ENCODE assay signal across 9 mouse cellular contexts in genomic region chr14:14068553-14068952, GRCm38 (mm10). TPM values are rescaled to one million over a fixed set of nuclear protein-coding genes. Genes with fewer than 3 reads are reported as not detected.
DNase-seq lines count a peak whose midpoint lies in the region; ATAC-seq and TF ChIP-seq lines count a peak whose summit lies in the region.
"Had no signal": no experiment of that assay in that cellular context is flagged by ENCODE, and none has a peak within 500 bp of the region (broad histone marks: within the 10 kb centered on the region; RNA-seq: fewer than 3 reads in every experiment).

No protein-coding gene starts in this region.

- no peak overlapping the region for H3K4me2 ChIP-seq in limb, embryonic 14.5 days (replicated peaks; ENCODE audit: low read depth, low read length, severe bottlenecking)
- no peak overlapping the region for H3K4me2 ChIP-seq in embryonic facial prominence, embryonic 13.5 days
- peak overlapping the region; percentile 33 for H3K4me2 ChIP-seq in intestine, embryonic 14.5 days (ENCODE audit: low read length)
- H3K4me2 ChIP-seq in midbrain, embryonic 16.5 days (ENCODE audit: low read length), result no peak overlapping the region

- no peak overlapping the region for H3K9ac ChIP-seq in limb, embryonic 14.5 days (ENCODE audit: low read depth, low read length, severe bottlenecking)
- H3K9ac ChIP-seq in embryonic facial prominence, embryonic 13.5 days, result no peak overlapping the region
- H3K9ac ChIP-seq in intestine, embryonic 14.5 days (ENCODE audit: low read length), result no peak overlapping the region
- no peak overlapping the region for H3K9ac ChIP-seq in midbrain, embryonic 16.5 days (ENCODE audit: low read depth, low read length)

- peak overlapping the region; percentile 33; the same call in 1 of the 2 replicates for H3K27ac ChIP-seq in limb, embryonic 14.5 days (replicated peaks; ENCODE audit: low read depth, low read length)
- H3K27ac ChIP-seq in limb, embryonic 10.5 days, result no peak overlapping the region
- H3K27ac ChIP-seq in embryonic facial prominence, embryonic 13.5 days, result peak overlapping the region; percentile 82; the same call in 1 of the 2 replicates
- H3K27ac ChIP-seq in intestine, embryonic 14.5 days (ENCODE audit: low read depth), result peak overlapping the region; percentile 74
- H3K27ac ChIP-seq in midbrain, embryonic 16.5 days (ENCODE audit: low read length), result peak overlapping the region; percentile 63; the same call in 1 of the 2 replicates

- ATAC-seq in limb, embryonic 14.5 days (ENCODE audit: low FRiP score, low read depth), result no peak
- ATAC-seq in embryonic facial prominence, embryonic 13.5 days (ENCODE audit: insufficient number of reproducible peaks, insufficient read depth, low FRiP score, low TSS enrichment, low read depth), result no peak
- no peak for ATAC-seq in intestine, embryonic 14.5 days (replicated peaks; ENCODE audit: low FRiP score, low TSS enrichment, low read depth)
- ATAC-seq in midbrain, embryonic 16.5 days, result no peak

- H3K4me1 ChIP-seq in limb, embryonic 14.5 days (ENCODE audit: control insufficient read depth, insufficient read depth, low read length), result peaks cover 22% of the 10 kb centered on the region
- peaks cover 39% of the 10 kb centered on the region for H3K4me1 ChIP-seq in limb, embryonic 10.5 days
- H3K4me1 ChIP-seq in embryonic facial prominence, embryonic 13.5 days, result peaks cover 41% of the 10 kb centered on the region
- H3K4me1 ChIP-seq in intestine, embryonic 14.5 days (replicated peaks; ENCODE audit: control insufficient read depth, insufficient read depth, low read length), result peaks cover 12% of the 10 kb centered on the region; the same call in 1 of the 2 replicates
- peaks cover 35% of the 10 kb centered on the region for H3K4me1 ChIP-seq in midbrain, embryonic 16.5 days (ENCODE audit: control insufficient read depth, insufficient read depth, low read length)

- TF ChIP-seq POLR2A in limb, embryonic 14.5 days (IDR thresholded peaks at IDR 0.05; ENCODE audit: borderline replicate concordance, extremely low read depth, insufficient read depth, insufficient read length), result no peak

- no peaks in the 10 kb centered on the region for H3K27me3 ChIP-seq in limb, embryonic 14.5 days (ENCODE audit: control insufficient read depth, insufficient read depth, low read length)
- H3K27me3 ChIP-seq in limb, embryonic 10.5 days (ENCODE audit: low read depth, poor library complexity, severe bottlenecking), result no peaks in the 10 kb centered on the region
- no peaks in the 10 kb centered on the region for H3K27me3 ChIP-seq in embryonic facial prominence, embryonic 13.5 days
- no peaks in the 10 kb centered on the region for H3K27me3 ChIP-seq in intestine, embryonic 14.5 days (replicated peaks; ENCODE audit: control insufficient read depth, insufficient read depth, low read length)
- no peaks in the 10 kb centered on the region for H3K27me3 ChIP-seq in midbrain, embryonic 16.5 days (ENCODE audit: control insufficient read depth, insufficient read depth, low read depth, low read length)

- 56% methylated on average over 3 of the region's 3 CpGs for WGBS in limb, embryonic 14.5 days
- 65% methylated on average over 3 of the region's 3 CpGs for WGBS in limb, embryonic 10.5 days
- WGBS in embryonic facial prominence, embryonic 13.5 days, result 35% methylated on average over 3 of the region's 3 CpGs
- 43% methylated on average over 3 of the region's 3 CpGs for WGBS in intestine, embryonic 14.5 days
- WGBS in midbrain, embryonic 16.5 days, result 20% methylated on average over 3 of the region's 3 CpGs

- H3K36me3 ChIP-seq in limb, embryonic 14.5 days (ENCODE audit: control insufficient read depth, insufficient read depth, low read length), result no peaks in the 10 kb centered on the region; the same call in 1 of the 2 replicates
- no peaks in the 10 kb centered on the region; the same call in 1 of the 2 replicates for H3K36me3 ChIP-seq in limb, embryonic 10.5 days
- H3K36me3 ChIP-seq in embryonic facial prominence, embryonic 13.5 days, result no peaks in the 10 kb centered on the region; the same call in 1 of the 2 replicates
- H3K36me3 ChIP-seq in intestine, embryonic 14.5 days (ENCODE audit: control insufficient read depth, insufficient read depth, low read length), result no peaks in the 10 kb centered on the region
- H3K36me3 ChIP-seq in midbrain, embryonic 16.5 days (ENCODE audit: control insufficient read depth, insufficient read depth, low read length), result no peaks in the 10 kb centered on the region

- no peak for DNase-seq in limb, embryonic 14.5 days (ENCODE audit: low spot score)
- DNase-seq in limb, embryonic 10.5 days (ENCODE audit: low spot score), result no peak
- DNase-seq in intestine, embryonic 14.5 days (ENCODE audit: low spot score), result no peak
- no peak for DNase-seq in cerebellum, postnatal 36 days
- no peak for DNase-seq in thymus, adult 18-20 months
- DNase-seq in thymus, postnatal 4 days, result no peak
- DNase-seq: cerebellum, adult 9-11 months had no signal

- no peaks in the 10 kb centered on the region for H3K9me3 ChIP-seq in limb, embryonic 14.5 days (ENCODE audit: control insufficient read depth, low read length)
- no peaks in the 10 kb centered on the region for H3K9me3 ChIP-seq in limb, embryonic 10.5 days (replicated peaks)
- no peaks in the 10 kb centered on the region for H3K9me3 ChIP-seq in embryonic facial prominence, embryonic 13.5 days
- H3K9me3 ChIP-seq in intestine, embryonic 14.5 days (ENCODE audit: control insufficient read depth, low read length), result no peaks in the 10 kb centered on the region
- H3K9me3 ChIP-seq in midbrain, embryonic 16.5 days (replicated peaks; ENCODE audit: control insufficient read depth, low read length, poor library complexity, severe bottlenecking), result no peaks in the 10 kb centered on the region

- H3K4me3 ChIP-seq in limb, embryonic 14.5 days (replicated peaks; ENCODE audit: low read length), result no peak overlapping the region
- no peak overlapping the region for H3K4me3 ChIP-seq in limb, embryonic 10.5 days
- no peak overlapping the region for H3K4me3 ChIP-seq in embryonic facial prominence, embryonic 13.5 days
- no peak overlapping the region for H3K4me3 ChIP-seq in intestine, embryonic 14.5 days (ENCODE audit: low read depth, low read length)
- no peak overlapping the region for H3K4me3 ChIP-seq in midbrain, embryonic 16.5 days (ENCODE audit: low read depth, low read length)

RNA-seq across cellular contexts. Expression of gene Psmd6, which starts 52.2 kb away (rescaled TPM):
- 80.6 and 103 TPM in 2 replicates for polyA plus RNA-seq in limb, embryonic 14.5 days (2012; rRNA removed)
- 232 and 234 TPM in 2 replicates for polyA plus RNA-seq in limb, embryonic 14.5 days (2014; fragmentation: Nextera tagmentation; extraction: Ambion mirVana)
- 292 and 302 TPM in 2 replicates for polyA plus RNA-seq in limb, embryonic 10.5 days (2016; fragmentation: Nextera tagmentation; extraction: Ambion mirVana)
- polyA plus RNA-seq in embryonic facial prominence, embryonic 13.5 days (2015; fragmentation: Nextera tagmentation; extraction: Ambion mirVana), result 254 and 256 TPM in 2 replicates
- polyA plus RNA-seq in intestine, embryonic 14.5 days (2014; fragmentation: Nextera tagmentation; extraction: Ambion mirVana), result 212 and 232 TPM in 2 replicates
- polyA plus RNA-seq in midbrain, embryonic 16.5 days (2015; fragmentation: Nextera tagmentation; extraction: Ambion mirVana), result 250 and 259 TPM in 2 replicates
